Mouse (Mus musculus) natural killer cell, adult 2 months (primary cell): ENCODE results near the gene Dglucy.

Source experiments
- DNase-seq, 2 experiments: peaks; one replicate each; pipeline ENCODE4 v3.0.0; 2022; ENCODE audit warnings: low spot score in 2 of 2

Gene Dglucy

DNA sequence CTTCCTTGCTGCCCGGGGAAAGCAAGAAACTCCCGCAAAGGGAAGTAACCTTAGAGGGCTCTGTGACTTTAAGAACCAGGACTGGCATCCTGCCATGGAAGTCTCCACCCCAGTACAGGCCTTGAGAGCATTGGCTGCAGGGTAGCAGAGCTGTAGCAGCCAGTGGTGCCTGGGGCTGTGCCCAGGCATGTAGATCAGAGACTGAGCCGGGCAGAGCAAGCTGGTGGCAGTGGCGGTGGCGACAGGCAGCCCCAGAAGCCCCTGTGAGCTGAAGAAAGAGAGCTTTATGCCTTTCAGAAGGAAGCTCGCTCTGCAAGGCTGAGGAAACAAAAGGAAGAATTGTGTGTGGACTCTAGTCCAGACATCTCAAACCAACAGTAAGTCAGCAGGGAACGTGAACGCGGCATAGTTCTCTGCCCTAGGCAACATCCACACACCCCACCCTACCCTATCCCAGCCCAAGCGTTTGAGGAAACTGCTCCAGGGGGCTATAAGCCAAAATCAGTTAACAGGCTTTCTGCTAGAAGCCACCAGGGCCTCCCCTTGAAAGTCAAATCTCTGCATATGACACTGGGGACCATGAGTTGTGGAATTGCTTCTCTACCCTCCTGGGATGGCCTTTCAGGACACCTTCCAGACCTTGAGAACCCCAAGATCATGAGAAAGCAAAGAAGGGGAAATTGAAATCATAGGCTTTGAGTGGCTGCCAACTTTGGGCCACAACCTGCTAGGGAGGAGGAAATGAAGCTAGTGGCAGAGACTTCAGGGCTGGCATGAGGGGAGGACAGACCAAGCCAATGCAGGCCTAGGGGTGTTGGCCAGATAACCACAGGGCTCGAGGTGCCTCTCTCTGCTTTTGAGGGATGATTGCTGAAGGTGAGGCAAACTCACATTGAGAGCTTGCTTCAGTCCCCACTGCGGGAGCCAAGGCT lies at the start of gene Dglucy:
Dglucy (plus strand) TSS at position 124 of the 932 bp plus-strand sequence.
- DNase-seq = peak; percentile 40 to 57

DNA sequence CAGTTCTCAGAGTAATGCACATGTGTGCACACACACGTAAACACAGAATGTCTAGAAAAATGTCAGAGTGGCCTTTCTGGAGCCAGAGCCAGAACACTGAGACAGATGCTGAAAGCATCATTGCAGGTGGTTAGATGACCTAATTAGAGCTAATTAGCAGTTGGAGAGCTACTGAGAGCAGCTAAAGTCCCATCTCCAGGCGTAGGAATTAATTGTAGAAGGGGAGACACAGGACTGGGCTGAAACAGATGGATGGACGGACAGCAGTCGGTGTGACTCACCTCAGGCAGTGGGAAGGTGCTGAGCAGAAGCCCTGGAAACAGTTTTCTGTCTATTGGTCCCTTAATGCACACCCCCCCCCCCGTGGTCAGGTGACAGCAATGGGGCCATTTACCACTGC lies 43.7 kb upstream of the Dglucy start:
- DNase-seq = no peak

GRCm38 (mm10) chr12:100735581-100735980 lies 43.3 kb upstream of the Dglucy start:
- no peak for DNase-seq

- DNase-seq = no peak
Observed at GRCm38 (mm10) chr12:100738498-100738897, 40.4 kb upstream of the Dglucy start.

DNA sequence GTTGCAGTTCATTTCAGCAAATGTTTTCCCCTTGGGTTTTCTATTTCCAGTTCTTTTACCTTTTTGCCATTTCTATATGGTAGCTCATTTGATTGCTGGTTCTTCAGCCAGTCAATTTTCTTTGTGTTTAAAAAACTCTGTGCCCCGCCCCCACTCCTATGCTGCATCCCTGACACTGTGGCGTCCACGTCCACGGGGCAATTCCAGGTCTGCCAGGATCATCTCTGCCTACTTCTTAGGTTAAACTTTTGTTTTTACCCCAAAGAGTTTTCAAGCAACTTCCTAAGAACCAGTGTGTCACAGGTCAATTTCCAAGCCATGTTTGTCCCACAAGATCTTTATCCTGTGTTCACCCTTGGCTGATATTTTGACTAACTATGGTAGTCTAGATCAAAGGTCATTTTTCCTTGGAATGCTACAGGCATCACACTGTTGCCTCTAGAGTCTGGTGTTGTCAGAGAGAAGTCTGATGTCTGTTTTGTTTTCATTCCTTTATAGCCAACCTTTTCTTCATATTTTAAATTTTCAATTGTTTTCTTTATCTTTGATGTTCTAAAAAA lies 39.8 kb upstream of the Dglucy start:
- no peak for DNase-seq

GRCm38 (mm10) chr12:100740313-100740712 lies 38.5 kb upstream of the Dglucy start:
- DNase-seq = no peak

GRCm38 (mm10) chr12:100742468-100742867 lies 36.4 kb upstream of the Dglucy start:
- DNase-seq = no peak

DNA sequence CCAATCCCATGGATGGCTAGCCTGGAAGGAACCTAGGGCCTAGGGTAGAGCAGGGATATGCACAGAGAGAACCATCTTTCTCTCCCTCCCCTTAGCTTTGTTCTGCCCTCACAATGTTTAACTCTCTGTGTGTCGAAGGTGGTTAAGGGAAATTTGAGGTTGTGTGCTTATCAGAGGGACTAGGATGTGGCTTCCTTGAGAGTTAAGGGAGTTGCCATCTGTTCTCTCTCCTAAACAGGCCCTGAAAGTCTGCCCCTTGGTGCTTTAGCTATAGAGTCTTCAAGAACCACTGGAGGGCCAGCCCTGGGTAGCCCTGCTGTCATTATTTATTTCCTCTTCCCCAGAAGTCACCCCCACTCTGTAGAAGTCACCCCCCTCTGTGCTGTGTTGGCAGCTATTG lies 25.9 kb upstream of the Dglucy start:
- DNase-seq = no peak

GRCm38 (mm10) chr12:100753716-100754115 lies 25.1 kb upstream of the Dglucy start:
- DNase-seq = no peak

DNA sequence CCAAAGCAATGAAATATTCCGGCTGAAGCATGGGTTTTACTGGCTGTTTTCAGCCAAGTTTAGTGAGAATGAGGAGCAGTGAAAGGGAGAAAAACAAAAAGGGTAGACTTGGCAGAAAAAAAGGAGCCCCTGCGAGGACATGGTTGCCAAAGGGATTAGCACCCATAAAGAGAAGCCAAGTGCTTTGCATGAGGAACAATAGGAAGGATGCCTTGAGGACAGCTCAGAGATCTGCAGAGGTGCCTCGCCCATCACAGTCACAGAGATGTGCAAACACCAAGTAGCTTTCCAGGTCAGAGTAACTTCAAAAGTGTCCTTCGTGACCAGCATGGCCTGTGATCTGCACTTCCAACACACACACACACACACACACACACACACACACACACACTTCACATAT lies 21.4 kb upstream of the Dglucy start:
- DNase-seq = no peak

GRCm38 (mm10) chr12:100762663-100763425 lies 16.0 kb upstream of the Dglucy start:
- DNase-seq = no peak

DNA sequence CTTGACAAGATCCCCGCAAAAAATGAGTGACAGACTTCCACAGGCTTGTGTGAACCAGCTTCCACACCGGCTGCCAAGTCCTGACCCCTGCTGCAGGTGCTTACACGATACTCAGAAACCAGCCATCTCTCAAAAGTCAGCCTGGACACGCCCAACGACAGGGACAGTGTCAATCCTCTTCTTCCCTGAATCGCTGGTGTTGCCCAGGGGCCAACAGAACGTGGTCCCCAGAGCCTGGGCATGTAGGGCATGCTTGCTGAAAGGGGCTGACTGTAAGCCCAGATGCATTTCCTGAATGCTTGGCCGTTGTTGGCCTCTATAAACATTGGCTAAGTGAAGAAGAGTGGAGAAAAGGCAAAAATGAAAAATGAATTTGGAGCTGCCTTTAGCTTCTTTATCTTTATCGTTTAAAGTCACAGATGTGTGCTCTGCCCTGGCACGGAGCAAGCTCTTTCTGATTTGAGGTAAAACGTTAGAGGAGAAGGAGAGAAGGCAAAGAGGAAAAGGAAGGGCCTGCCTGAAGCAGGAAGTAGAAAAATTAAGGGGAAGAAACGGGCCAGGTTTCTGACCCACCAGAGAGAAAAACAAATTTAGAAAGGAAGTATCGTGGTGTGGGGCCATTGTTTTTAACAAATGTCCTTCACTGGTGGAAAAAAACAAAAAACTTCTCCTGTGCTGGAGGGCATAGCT lies 14.4 kb upstream of the Dglucy start:
- DNase-seq = no peak

GRCm38 (mm10) chr12:100769871-100770270 lies 9.0 kb upstream of the Dglucy start:
- peak in 1 of 2 experiments; percentile 34 for DNase-seq

DNA sequence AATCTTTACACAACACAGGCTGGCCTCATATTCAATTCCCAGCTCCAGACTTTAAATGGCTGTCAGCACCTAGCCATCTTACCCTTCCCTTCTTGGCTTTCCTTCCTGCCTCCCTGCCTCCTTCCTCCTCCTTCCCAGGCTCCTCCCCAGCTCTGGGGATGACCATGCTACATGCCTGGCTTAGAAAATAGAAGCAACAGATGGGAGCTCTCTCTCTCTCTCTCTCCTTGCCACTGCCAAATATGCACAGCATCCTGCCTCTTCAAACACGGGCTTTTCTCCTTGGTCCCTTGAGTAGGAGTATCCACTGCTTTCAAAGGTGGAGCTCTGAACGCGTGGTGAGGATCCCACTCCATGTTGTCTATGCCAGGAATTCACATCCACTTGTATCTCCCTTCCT lies 8.1 kb upstream of the Dglucy start:
- DNase-seq = no peak

DNA sequence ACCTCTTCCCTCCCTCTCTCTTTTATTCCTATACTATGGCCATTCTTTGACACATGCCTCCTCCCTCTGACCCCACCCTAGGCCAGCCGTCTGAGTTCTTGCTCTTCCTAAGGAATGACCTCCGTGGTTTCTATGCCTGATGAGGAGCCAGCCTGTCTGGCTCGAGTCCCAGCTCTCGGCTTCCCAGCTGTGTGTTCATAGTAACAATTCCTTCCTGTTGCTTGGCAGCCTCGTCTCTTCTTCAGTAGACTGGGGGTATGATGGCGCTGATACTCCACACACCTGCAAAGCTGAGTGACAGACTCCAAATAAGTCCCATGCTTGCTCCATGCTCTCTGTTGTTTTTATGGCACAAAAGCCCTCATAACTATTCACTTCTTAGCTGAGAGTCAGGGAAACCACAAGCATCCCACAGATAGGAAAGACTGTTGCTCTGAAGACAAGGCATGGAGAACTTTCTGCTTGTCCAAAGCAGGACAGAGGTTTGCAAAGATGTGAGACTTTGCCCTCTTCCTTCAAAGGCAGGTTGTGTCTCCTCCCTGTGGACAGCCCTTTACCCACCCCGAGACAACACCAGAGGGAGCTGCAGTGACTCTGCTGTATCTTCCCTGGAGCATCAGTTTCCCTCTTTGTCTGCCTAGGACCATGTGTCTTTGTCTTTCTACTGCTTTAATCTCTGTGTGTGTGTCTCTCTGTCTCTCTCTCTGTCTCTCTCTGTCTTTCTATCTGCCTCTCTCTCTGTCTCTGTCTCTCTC lies 6.5 kb upstream of the Dglucy start:
- DNase-seq = no peak

DNA sequence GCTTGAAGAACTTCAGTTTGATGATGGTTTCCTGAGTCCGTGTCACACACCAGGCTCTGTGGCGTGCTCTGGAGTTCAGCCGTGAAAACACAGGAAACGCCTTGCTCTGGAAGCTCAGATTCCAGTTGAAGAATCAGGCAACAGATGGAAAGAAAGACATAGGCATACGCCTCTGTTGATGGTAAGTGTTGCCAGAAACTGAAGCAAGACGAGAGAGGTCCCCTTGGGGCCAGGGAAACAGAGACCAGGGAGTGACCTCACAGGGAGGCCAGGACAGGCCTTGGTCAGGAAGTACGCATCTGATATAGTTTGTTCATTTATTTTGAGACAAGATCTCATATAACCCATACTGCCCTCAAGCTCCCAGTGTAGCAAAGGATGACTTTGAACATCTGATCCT lies 4.1 kb upstream of the Dglucy start:
- DNase-seq = no peak

- no peak for DNase-seq
Observed at GRCm38 (mm10) chr12:100775291-100775690, 3.6 kb upstream of the Dglucy start.

GRCm38 (mm10) chr12:100775911-100776581 lies 2.8 kb upstream of the Dglucy start:
- DNase-seq = no peak

- DNase-seq = no peak
Observed at GRCm38 (mm10) chr12:100776991-100777390, 1.9 kb upstream of the Dglucy start.

DNA sequence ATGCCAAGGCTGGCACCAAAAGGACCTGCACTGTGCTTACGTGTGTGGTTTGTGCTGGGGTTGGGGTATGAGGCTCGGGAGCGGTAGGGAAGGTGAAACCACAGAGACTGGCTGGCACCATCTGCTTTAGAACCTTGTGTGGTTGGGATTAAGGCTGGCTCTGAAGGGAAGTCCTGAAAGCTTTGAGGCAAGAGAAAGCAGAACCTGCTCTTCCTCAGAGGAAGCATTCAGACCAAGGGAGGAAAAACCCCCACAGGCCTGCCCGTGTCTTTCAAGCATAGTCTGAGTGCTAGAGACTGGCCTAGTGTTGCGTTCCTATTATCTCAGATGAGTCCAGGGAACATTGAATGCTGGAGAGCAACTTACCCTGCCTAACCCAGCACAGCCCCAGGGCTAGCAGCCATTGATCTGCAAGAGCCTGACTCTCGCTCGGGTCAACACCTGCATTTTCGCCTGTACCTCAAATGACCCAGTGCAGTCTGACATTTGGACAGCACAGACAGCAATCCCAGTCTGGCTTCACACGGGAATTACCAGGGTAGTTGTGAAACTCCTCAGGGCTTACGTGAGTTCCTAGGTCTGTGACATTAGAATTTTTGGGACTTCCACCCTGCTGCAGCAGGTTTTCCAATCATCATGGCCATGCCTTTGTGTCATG lies 452 bp upstream of the Dglucy start:
- DNase-seq = no peak
